Mouse (Mus musculus): ENCODE data around the gene Csk.

DNA sequence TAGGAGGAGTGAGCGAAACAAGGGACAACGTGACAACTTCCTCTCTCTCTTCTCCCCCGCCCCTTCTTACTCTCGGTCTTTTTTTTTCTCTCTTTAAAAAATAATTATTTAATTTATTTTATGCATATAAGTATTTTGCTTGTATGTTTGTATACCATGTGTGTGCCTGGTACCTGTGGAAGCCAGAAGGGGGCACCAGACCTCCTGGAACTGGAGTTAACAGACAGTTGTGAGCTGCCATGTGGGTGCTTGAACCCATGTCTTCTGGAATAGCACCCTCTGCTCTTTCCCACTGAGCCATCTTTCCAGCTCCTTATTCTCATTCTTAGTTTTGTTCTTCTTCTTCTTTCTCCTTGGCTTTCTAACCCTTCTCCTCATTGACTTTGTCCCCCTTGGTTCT, 5.5 kb upstream of the Csk start:
- TF ChIP-seq POLR2A (IDR thresholded peaks at IDR 0.05; ENCODE audit: low read depth, low read length) (no peak), CTCF (conservative IDR thresholded peaks at IDR 0.05; ENCODE audit: insufficient read depth, insufficient read length, low read depth, low read length) (no peak)

Measured in kidney, adult 2 months (tissue).